Mouse (Mus musculus): Measurements from ENCODE around the gene Gyg.
"Not testable (repeated sequence)": the region's sequence is repeated elsewhere in the genome, so short reads cannot be mapped to it uniquely, and the experiment has no call there.

Gyg gene

GRCm38 (mm10) chr3:20131350-20131720, 23.8 kb downstream of the Gyg start:
- in situ Hi-C loops (cut with MboI) = no loop called here

- in situ Hi-C loops (cut with MboI) = no loop called here
These were observed 24.4 kb downstream of the Gyg start for GRCm38 (mm10) chr3:20130456-20131349.

- in situ Hi-C loops (cut with MboI) = no loop called here
These were observed 25.6 kb downstream of the Gyg start for GRCm38 (mm10) chr3:20129491-20129890.

- in situ Hi-C loops (cut with MboI) = no loop called here
These were observed 28.0 kb downstream of the Gyg start for GRCm38 (mm10) chr3:20127047-20127595.

- in situ Hi-C loops (cut with MboI) = no loop called here
These were observed 29.5 kb downstream of the Gyg start for GRCm38 (mm10) chr3:20125604-20126003.

- in situ Hi-C loops (cut with MboI) = not testable (repeated sequence)
These were observed 33.5 kb downstream of the Gyg start for GRCm38 (mm10) chr3:20121582-20121981.

- in situ Hi-C loops (cut with MboI) = no loop called here
These were observed 35.4 kb downstream of the Gyg start for GRCm38 (mm10) chr3:20119686-20120244.

GRCm38 (mm10) chr3:20119044-20119591, 36.0 kb downstream of the Gyg start:
- in situ Hi-C loops (cut with MboI) = no loop called here

GRCm38 (mm10) chr3:20111913-20112312, 43.2 kb downstream of the Gyg start:
- in situ Hi-C loops (cut with MboI) = no loop called here

- in situ Hi-C loops (cut with MboI) = no loop called here
These were observed 46.2 kb downstream of the Gyg start for GRCm38 (mm10) chr3:20108881-20109280.

GRCm38 (mm10) chr3:20104776-20105175, 50.3 kb downstream of the Gyg start:
- in situ Hi-C loops (cut with MboI) = no loop called here

- in situ Hi-C loops (cut with MboI) = no loop called here
These were observed 50.8 kb downstream of the Gyg start for GRCm38 (mm10) chr3:20104318-20104717.

GRCm38 (mm10) chr3:20103830-20104229, 51.3 kb downstream of the Gyg start:
- in situ Hi-C loops (cut with MboI) = no loop called here

GRCm38 (mm10) chr3:20082161-20082560, 73.0 kb downstream of the Gyg start:
- in situ Hi-C loops (cut with MboI) = no loop called here

- in situ Hi-C loops (cut with MboI) = no loop called here
These were observed 78.7 kb downstream of the Gyg start for GRCm38 (mm10) chr3:20076145-20077053.
